Mouse (Mus musculus) embryo, embryonic 9.5 days (tissue): ENCODE measurements around the gene Cat.

ENCODE experiments used
- DNase-seq: peaks from one replicate; pipeline ENCODE4 v3.0.0-alpha.2; 2017; ENCODE audit errors: extremely low spot score

Gene Cat

DNA sequence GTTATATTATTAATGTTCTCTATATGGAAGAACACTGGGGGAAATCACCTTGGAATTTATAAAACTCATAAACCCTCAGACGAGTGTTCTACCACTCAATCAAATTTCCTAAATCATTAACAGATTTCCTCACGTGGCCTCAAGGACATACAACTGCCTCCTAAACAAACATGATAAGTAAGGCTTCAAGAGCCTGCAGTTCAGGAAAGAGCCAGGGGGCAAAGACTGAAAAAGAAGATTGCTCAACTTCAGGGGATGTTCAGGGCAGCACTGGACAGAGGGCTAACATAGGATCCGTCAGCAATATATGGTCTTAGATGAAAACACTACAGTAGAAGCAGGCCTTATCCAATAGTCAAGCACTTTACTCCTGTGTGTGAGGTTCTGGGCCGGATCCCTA is 7.5 kb downstream of the Cat start:
- no peak for DNase-seq

DNA sequence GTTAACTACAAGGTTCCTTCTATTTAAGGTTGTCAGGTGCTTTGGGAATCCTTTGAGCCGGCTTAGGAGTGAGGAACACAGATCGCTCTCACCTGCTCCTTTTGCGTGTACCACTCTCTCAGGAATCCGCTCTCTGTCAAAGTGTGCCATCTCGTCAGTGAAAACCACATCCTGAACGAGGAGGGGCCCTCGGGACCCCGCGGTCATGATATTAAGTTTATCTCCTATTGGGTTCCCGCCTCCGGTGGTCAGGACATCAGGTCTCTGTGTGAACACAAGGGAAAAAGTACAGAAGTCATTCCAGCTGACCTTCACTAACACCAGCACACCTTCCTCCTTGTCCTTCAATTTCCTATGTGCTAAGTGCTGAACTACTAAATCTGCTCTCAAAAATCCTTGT is 8.3 kb downstream of the Cat start:
- no peak for DNase-seq

GRCm38 (mm10) chr2:103476180-103476579 is 8.8 kb downstream of the Cat start:
- no peak for DNase-seq

DNA sequence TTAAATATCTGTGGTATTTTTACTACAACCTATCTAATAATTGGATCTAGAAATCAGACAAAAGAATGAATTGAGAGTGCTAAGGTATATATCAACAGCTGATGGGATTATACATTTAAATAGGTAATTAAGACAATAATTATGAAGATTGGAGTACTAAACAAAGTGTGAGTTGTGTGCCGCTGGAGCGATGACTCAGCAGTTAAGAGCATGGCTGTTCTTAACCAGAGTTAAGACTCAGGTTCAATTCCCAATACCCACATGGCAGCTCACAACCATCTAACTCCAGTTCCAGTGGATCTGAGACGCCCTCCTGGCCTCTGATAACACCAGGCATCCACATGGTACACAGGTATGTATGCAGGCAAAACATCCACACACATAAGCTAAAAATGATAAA is 11.6 kb downstream of the Cat start:
- DNase-seq = no peak

GRCm38 (mm10) chr2:103466984-103467588 is 17.9 kb downstream of the Cat start:
- no peak for DNase-seq

DNA sequence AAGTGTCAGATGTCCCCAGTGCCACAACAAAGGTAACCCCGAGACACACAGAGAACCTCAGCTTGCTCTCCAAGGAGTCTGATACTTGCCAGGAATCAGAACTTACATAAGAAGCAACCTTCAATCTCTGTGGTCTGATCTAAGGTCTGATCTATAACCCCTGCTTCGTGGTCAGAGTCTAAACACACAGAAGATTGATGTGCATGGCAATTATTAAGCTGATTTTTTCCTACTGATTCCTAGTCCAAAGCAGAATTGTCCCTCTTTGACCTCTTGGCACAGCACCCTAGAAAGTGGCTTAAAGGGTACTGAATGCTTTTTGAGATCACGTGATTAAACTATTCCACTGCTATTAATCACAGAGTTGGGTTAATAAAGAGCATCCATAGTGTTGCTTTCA is 18.7 kb downstream of the Cat start:
- no peak for DNase-seq

DNA sequence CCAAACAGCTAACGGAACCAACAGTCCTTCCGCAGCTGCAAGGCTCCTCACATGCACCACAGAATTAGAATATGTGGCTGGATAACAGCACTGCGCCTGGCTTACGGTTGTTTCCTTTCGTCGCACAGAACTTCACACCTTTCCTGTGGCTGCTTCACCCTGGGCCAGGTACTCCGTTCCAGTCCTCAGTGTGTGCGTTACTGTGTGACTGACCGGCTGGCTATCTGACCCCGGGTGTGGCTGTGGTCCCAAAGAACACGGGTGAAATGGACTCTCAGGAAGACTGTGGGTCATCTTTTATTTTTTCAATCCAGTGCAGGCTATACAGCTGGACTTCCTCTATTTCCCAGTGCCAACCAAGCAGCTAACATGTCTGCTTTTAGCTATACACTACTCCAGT is 19.5 kb downstream of the Cat start:
- DNase-seq = no peak

DNA sequence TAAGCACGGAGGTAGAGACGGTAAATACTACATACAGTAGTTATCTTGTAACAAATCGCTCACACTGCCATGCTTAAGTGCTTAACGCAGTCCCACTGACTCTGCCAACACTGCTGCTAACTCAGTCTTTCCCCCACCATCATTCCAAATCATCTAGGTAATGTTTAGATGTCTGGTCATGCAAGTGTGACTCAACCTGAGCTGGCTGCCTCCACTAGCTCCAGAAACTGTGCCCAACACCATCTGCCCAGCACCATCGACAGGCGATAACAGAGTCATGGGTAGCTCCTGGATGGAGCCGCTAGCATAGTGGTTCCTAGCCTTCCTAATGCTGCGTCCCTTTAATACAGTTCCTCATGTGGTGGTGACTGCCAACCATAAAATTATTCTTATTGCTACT is 20.4 kb downstream of the Cat start:
- DNase-seq = no peak

GRCm38 (mm10) chr2:103462746-103463145 is 22.2 kb downstream of the Cat start:
- DNase-seq = no peak

GRCm38 (mm10) chr2:103461743-103462142 is 23.2 kb downstream of the Cat start:
- peak; percentile 42 for DNase-seq

- no peak for DNase-seq
Measured at GRCm38 (mm10) chr2:103461210-103461609, 23.8 kb downstream of the Cat start.

- DNase-seq = no peak
Measured at GRCm38 (mm10) chr2:103459069-103459468, 25.9 kb downstream of the Cat start.

- DNase-seq = no peak
Measured at GRCm38 (mm10) chr2:103457628-103458027, 27.3 kb downstream of the Cat start.

GRCm38 (mm10) chr2:103457048-103457447 is 27.9 kb downstream of the Cat start:
- DNase-seq = no peak

DNA sequence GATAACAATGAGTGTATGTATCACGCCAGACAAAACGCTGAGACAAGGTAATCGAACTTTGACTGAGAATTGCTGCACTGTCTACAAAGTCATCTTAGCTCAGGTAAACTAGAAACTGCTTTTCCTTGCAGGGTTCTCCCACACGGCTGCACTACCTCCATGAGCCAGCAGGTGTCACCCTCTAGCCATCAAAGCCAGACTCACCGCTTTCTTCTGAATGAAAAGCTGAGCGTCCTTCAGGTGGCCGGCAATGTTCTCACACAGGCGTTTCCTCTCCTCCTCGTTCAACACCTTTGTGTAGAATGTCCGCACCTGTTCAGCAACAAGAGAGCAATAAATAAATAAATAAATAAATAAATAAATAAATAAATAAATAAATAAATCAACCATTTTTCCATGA is 28.3 kb downstream of the Cat start:
- peak; percentile 78 for DNase-seq

DNA sequence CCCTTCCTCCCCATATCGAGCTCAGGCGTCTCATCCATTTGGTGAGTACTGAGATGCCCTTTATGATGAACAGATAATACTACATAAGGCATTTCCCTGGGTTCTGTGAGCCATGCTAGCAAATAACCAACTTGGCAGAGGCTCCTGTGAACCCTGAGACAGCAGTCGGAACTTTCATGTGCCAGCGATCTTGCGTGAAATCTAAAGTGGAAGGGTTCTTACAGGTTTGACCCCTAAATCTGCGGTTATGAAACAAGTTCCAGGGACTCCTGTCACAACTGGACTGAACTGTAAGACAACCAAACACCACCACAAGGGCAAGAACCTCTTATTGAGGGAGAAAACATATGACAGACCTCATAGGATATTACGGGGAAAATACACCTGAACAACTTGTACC is 29.2 kb downstream of the Cat start:
- DNase-seq = no peak

DNA sequence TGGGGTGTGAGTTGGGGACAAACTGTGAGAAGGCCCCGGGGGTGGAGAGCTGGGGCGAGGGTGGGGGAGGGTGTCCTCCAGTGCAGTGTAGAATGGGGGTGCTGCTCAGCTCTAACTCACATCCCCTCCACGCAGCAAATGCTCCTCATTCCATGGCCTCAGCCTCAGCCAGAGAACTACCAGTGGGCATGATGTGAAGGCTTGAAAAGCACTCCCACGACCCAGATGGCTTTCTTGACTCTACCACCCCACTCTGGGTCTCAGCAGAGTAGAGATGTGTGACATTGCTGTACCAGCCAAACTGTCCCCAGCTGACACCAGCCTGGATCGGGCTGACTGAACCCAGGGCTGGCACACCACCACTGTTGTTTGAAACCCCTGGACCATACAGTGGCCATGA is 32.4 kb downstream of the Cat start:
- DNase-seq = no peak

GRCm38 (mm10) chr2:103450267-103450666 is 34.7 kb downstream of the Cat start:
- no peak for DNase-seq

- DNase-seq = no peak
Measured at GRCm38 (mm10) chr2:103449813-103450212, 35.1 kb downstream of the Cat start.

DNA sequence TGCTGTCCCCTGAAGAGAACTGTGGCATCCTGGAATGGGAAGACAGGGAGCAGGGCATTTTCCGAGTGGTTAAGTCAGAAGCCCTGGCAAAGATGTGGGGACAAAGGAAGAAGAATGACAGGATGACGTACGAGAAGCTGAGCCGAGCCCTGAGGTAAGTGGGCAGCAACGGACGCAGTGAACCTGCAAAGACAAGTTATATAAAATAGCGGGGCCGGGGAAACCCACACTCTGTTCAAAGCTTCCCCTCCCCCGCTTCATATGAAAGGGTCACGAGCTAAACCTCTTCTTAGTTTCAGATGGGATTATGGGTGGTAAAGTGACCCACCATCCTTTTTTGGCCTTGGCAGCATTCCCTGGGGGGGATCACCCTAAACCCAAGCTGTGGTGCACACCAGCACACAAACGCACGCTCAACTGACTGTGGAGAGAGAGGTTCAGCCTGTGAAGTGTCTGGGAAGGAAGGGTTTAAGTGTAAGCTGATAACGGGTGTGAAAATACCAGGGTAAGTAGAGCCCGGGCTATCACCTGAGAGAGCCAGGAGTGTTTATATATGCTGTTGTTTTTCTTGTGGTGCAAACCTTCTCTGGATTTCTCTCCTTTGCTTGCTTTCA is 35.9 kb downstream of the Cat start:
- DNase-seq = no peak

DNA sequence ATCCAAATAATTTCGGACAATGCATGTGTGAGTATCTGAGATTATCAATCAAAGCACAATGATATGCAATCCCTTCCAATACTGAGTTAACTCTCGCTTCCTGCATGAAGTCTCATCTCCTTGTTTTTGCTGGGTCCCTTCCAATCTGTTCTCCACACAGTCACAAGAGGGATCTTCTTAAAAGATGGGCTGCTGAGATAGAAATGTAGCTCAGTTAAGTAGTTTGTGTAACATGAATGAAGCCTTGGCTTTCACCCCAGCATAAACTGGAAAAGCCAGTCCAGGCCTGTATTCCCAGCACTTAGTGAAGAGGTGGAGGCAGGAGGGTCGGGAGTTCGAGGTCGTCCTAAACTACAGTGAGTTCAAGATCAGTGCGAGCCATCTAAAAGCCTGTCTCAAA is 38.6 kb downstream of the Cat start:
- DNase-seq = no peak

DNA sequence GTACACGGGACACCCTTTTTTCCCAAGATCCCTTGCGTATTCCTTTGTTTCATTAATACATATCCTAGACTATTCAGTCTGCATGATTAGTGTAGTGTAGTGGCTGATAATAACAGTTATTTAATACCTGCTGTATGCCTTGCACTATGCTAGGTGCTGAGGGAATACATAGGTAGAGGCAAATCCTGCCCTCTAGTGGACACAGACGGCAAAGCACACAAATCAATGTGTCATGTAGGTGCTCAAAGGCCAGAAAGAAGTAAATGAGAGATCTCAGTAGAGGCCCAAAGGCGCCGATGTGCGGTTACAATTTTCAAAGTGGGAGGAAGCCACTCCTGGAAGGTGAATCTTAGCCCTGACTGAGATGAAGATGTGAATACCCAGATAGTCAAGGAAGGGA is 39.2 kb downstream of the Cat start:
- peak; percentile 33 for DNase-seq

DNA sequence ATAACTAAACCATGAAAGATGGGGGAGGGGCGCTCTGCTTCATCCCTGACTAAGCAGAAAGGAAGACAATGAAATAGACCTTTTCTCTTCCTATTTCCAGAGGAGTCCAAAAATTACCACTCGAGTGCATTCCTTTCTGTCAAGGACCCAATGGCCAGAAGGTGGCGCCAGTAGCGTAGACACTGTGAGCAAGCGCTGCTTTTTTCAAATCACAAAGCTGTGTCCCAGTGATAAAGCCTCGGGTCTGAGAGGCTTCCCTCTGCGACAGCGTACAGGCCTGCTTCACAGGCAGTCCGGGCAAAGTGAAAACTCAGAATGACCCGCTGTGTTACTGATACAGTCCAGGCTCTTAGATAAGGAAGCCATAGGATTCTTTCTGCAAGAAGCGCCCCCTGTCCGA is 45.2 kb downstream of the Cat start:
- peak; percentile 84 for DNase-seq

DNA sequence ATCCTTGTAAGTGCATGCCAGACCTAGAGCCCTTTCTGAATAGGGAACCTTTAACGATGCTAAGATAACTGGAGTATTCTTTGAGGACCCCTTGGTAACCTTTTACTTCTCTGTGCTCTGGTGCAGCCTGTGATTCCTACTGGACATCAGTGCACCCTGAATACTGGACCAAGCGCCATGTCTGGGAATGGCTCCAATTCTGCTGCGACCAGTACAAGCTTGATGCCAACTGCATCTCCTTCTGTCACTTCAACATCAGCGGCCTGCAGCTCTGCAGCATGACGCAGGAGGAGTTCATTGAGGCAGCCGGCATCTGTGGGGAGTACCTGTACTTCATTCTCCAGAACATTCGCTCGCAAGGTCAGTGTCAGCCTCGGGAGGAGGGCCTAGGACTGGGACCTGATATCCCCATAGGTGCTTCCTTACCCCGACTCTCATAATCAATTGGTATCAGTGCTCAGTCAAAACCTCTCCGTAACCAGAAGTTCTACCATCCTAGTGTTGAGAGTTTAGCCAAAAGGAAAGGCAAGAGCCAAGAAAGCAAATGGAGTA is 45.8 kb downstream of the Cat start:
- no peak for DNase-seq
